Mouse (Mus musculus) stomach, postnatal 0 days (tissue): Measurements from ENCODE around the gene Dlgap3.

Source experiments
- CTCF ChIP-seq: IDR thresholded peaks from 2 replicates; pipeline ENCODE4 v1.5.1; 2016; ENCODE audit warnings: antibody characterized with exemption, low read depth, mild to moderate bottlenecking, moderate library complexity
- EP300 ChIP-seq: optimal IDR thresholded peaks from 2 replicates; pipeline ENCODE3; 2016; ENCODE audit warnings: antibody characterized with exemption

GRCm38 (mm10) chr4:127134687-127135086 is 34.3 kb upstream of the Dlgap3 start:
- TF ChIP-seq EP300: no peak
- TF ChIP-seq CTCF: no peak
